23 mouse cellular contexts compared by ENCODE assay signal in genomic region chr9:101610338-101610737, GRCm38 (mm10).
DNase-seq lines count a peak whose midpoint lies in the region; ATAC-seq and TF ChIP-seq lines count a peak whose summit lies in the region.
"Had no signal": no experiment of that assay in that cellular context is flagged by ENCODE, and none has a peak within 500 bp of the region (broad histone marks: within the 10 kb centered on the region; RNA-seq: fewer than 3 reads in every experiment).

No protein-coding gene starts in this region.

- no peak overlapping the region for H3K27ac ChIP-seq in hindbrain, postnatal 0 days
- no peak overlapping the region for H3K27ac ChIP-seq in hindbrain, embryonic 13.5 days
- H3K27ac ChIP-seq: forebrain, embryonic 10.5 days; forebrain, embryonic 15.5 days; limb, embryonic 12.5 days; liver, embryonic 15.5 days; lung, embryonic 15.5 days; midbrain, embryonic 12.5 days had no signal

- 57% methylated on average over 4 of the region's 4 CpGs for WGBS in hindbrain, postnatal 0 days
- 89% methylated on average over 4 of the region's 4 CpGs for WGBS in hindbrain, embryonic 13.5 days

- peak; percentile 49; the same call in 1 of the 2 replicates for ATAC-seq in hindbrain, postnatal 0 days
- no peak for ATAC-seq in hindbrain, embryonic 13.5 days (ENCODE audit: low FRiP score)
- ATAC-seq: forebrain, embryonic 15.5 days; Patski had no signal

- no peak overlapping the region for H3K4me3 ChIP-seq in hindbrain, postnatal 0 days (ENCODE audit: low read length)
- no peak overlapping the region for H3K4me3 ChIP-seq in hindbrain, embryonic 13.5 days
- H3K4me3 ChIP-seq: forebrain, embryonic 10.5 days; forebrain, embryonic 15.5 days; heart, embryonic 12.5 days; limb, embryonic 12.5 days; liver, embryonic 15.5 days; lung, embryonic 15.5 days; megakaryocyte, embryonic 14.5 days; midbrain, embryonic 12.5 days had no signal

- no peak overlapping the region for H3K9ac ChIP-seq in hindbrain, postnatal 0 days (replicated peaks; ENCODE audit: low read length)
- no peak overlapping the region for H3K9ac ChIP-seq in hindbrain, embryonic 13.5 days
- H3K9ac ChIP-seq: forebrain, embryonic 15.5 days; heart, embryonic 12.5 days; limb, embryonic 12.5 days; liver, embryonic 15.5 days; lung, embryonic 15.5 days; midbrain, embryonic 12.5 days had no signal

- no peak overlapping the region for H3K4me2 ChIP-seq in hindbrain, postnatal 0 days (ENCODE audit: low read depth, low read length)
- no peak overlapping the region for H3K4me2 ChIP-seq in hindbrain, embryonic 13.5 days
- H3K4me2 ChIP-seq: forebrain, embryonic 15.5 days; heart, embryonic 12.5 days; limb, embryonic 12.5 days; liver, embryonic 15.5 days; lung, embryonic 15.5 days; midbrain, embryonic 12.5 days had no signal

- H3K4me1 ChIP-seq in hindbrain, postnatal 0 days (ENCODE audit: insufficient read depth, low read length), result no peaks in the 10 kb centered on the region; the same call in 1 of the 2 replicates
- H3K4me1 ChIP-seq in hindbrain, embryonic 13.5 days (replicated peaks), result no peaks in the 10 kb centered on the region
- H3K4me1 ChIP-seq: forebrain, embryonic 10.5 days; forebrain, embryonic 15.5 days; limb, embryonic 12.5 days; liver, embryonic 15.5 days; lung, embryonic 15.5 days; megakaryocyte, embryonic 14.5 days; midbrain, embryonic 12.5 days had no signal

- TF ChIP-seq CTCF in hindbrain, postnatal 0 days (IDR thresholded peaks at IDR 0.05; ENCODE audit: low read depth), result no peak

- DNase-seq in hindbrain, postnatal 0 days (ENCODE audit: low spot score), result peak; percentile 45
- peak; percentile 91 for DNase-seq in cerebellum, adult 11 months
- peak; percentile 96 for DNase-seq in cerebellum, adult 9-10 months
- DNase-seq in cerebellum, postnatal 36 days, result peak; percentile 90 to 91
- no peak for DNase-seq in lung, postnatal 25 days (ENCODE audit: low spot score)
- DNase-seq in lung, adult 18-20 months, result no peak
- DNase-seq: adrenal gland, postnatal 14 days; gastrocnemius, postnatal 36 days; heart, adult 18-20 months; kidney, adult 8-10 months; kidney, postnatal 14 days; layer of hippocampus, adult 9-11 months; lung, postnatal 36 days had no signal

- H3K36me3 ChIP-seq in hindbrain, postnatal 0 days (ENCODE audit: insufficient read depth, low read length), result no peaks in the 10 kb centered on the region
- H3K36me3 ChIP-seq in hindbrain, embryonic 13.5 days, result no peaks in the 10 kb centered on the region
- H3K36me3 ChIP-seq: forebrain, embryonic 10.5 days; forebrain, embryonic 15.5 days; heart, embryonic 12.5 days; limb, embryonic 12.5 days; liver, embryonic 15.5 days; lung, embryonic 15.5 days; midbrain, embryonic 12.5 days had no signal

- H3K9me3 ChIP-seq in hindbrain, postnatal 0 days (ENCODE audit: low read length), result no peaks in the 10 kb centered on the region
- H3K9me3 ChIP-seq in hindbrain, embryonic 13.5 days, result no peaks in the 10 kb centered on the region
- H3K9me3 ChIP-seq: forebrain, embryonic 10.5 days; forebrain, embryonic 15.5 days; heart, embryonic 12.5 days; limb, embryonic 12.5 days; liver, embryonic 15.5 days; lung, embryonic 15.5 days; midbrain, embryonic 12.5 days had no signal

- no peaks in the 10 kb centered on the region for H3K27me3 ChIP-seq in hindbrain, postnatal 0 days (ENCODE audit: insufficient read depth, low read length)
- H3K27me3 ChIP-seq in hindbrain, embryonic 13.5 days, result 0 out of 2 replicates have a peak, but pooled peaks cover 3% of the 10 kb centered on the region
- H3K27me3 ChIP-seq: forebrain, embryonic 15.5 days; liver, embryonic 15.5 days; lung, embryonic 15.5 days; megakaryocyte, embryonic 14.5 days; Patski had no signal

Comparison
In these comparisons a context has a peak if more than half of its experiments do, and no peak if none do; other contexts are left out.
1. DNase-seq: peak in hindbrain, postnatal 0 days (single experiment), cerebellum, adult 11 months (single experiment), cerebellum, adult 9-10 months (single experiment) and cerebellum, postnatal 36 days (2 of 2); none in lung, postnatal 25 days (single experiment) and lung, adult 18-20 months (0 of 2).